Mouse (Mus musculus): ENCODE data around the gene Zdhhc4. TPM values are rescaled to one million over a fixed set of nuclear protein-coding genes. Genes with fewer than 3 reads are reported as not detected.

The Zdhhc4 gene
- 66.5 TPM for polyA plus RNA-seq (2014; fragmentation: Illumina TruSeq; extraction: RNeasy Lipid Tissue Mini Kit (QIAGEN cat#74804); ENCODE audit: low read depth, low replicate concordance)

GRCm38 (mm10) chr5:143328690-143329495 is at the start of gene Zdhhc4:
Gene Zdhhc4 (minus strand): TSS chr5:143329256.

GRCm38 (mm10) chr5:143356686-143357388 is 27.8 kb upstream of the Zdhhc4 start, which contains the start of gene Grid2ip:
Gene Grid2ip (plus strand): TSS chr5:143357338.

GRCm38 (mm10) chr5:143314730-143315513 is 14.1 kb downstream of the Zdhhc4 start, which contains the start of gene E130309D02Rik:
Gene E130309D02Rik (minus strand): TSS chr5:143315360.

GRCm38 (mm10) chr5:143293404-143293803 is 35.7 kb downstream of the Zdhhc4 start, which contains the start of gene Zfp853:
Gene Zfp853 (minus strand): TSS chr5:143293623.

GRCm38 (mm10) chr5:143269363-143270150 is 59.5 kb downstream of the Zdhhc4 start, which contains the start of gene Zfp316:
Gene Zfp316 (minus strand): TSS chr5:143270022.

Other genes with a start within 250 kb of the Zdhhc4 start
- 22.1 TPM for gene Rnf216, start 216.3 kb downstream of the Zdhhc4 start, polyA plus RNA-seq (2014; fragmentation: Illumina TruSeq; extraction: RNeasy Lipid Tissue Mini Kit (QIAGEN cat#74804); ENCODE audit: low read depth, low replicate concordance)
- gene Olfr718-ps1, start 181.7 kb downstream of the Zdhhc4 start, polyA plus RNA-seq (2014; fragmentation: Illumina TruSeq; extraction: RNeasy Lipid Tissue Mini Kit (QIAGEN cat#74804); ENCODE audit: low read depth, low replicate concordance): not detected
- gene Rbak, start 148.5 kb downstream of the Zdhhc4 start, polyA plus RNA-seq (2014; fragmentation: Illumina TruSeq; extraction: RNeasy Lipid Tissue Mini Kit (QIAGEN cat#74804); ENCODE audit: low read depth, low replicate concordance): 9.7 TPM
- gene Spdye4b, start 148.2 kb downstream of the Zdhhc4 start, polyA plus RNA-seq (2014; fragmentation: Illumina TruSeq; extraction: RNeasy Lipid Tissue Mini Kit (QIAGEN cat#74804); ENCODE audit: low read depth, low replicate concordance): 0.63 TPM
- gene Spdye4a, start 102.4 kb downstream of the Zdhhc4 start, polyA plus RNA-seq (2014; fragmentation: Illumina TruSeq; extraction: RNeasy Lipid Tissue Mini Kit (QIAGEN cat#74804); ENCODE audit: low read depth, low replicate concordance): 0.47 TPM
- gene Zfp12, start 94.1 kb downstream of the Zdhhc4 start, polyA plus RNA-seq (2014; fragmentation: Illumina TruSeq; extraction: RNeasy Lipid Tissue Mini Kit (QIAGEN cat#74804); ENCODE audit: low read depth, low replicate concordance): 9.4 TPM
- 8.1 TPM for gene Zfp316, start 59.2 kb downstream of the Zdhhc4 start, polyA plus RNA-seq (2014; fragmentation: Illumina TruSeq; extraction: RNeasy Lipid Tissue Mini Kit (QIAGEN cat#74804); ENCODE audit: low read depth, low replicate concordance)
- gene Zfp853, start 35.6 kb downstream of the Zdhhc4 start, polyA plus RNA-seq (2014; fragmentation: Illumina TruSeq; extraction: RNeasy Lipid Tissue Mini Kit (QIAGEN cat#74804); ENCODE audit: low read depth, low replicate concordance): 0.24 TPM
- gene E130309D02Rik, start 13.9 kb downstream of the Zdhhc4 start, polyA plus RNA-seq (2014; fragmentation: Illumina TruSeq; extraction: RNeasy Lipid Tissue Mini Kit (QIAGEN cat#74804); ENCODE audit: low read depth, low replicate concordance): 14.0 TPM
- gene Grid2ip, start 28.1 kb upstream of the Zdhhc4 start, polyA plus RNA-seq (2014; fragmentation: Illumina TruSeq; extraction: RNeasy Lipid Tissue Mini Kit (QIAGEN cat#74804); ENCODE audit: low read depth, low replicate concordance): not detected
- 95.5 TPM for gene Kdelr2, start 74.6 kb upstream of the Zdhhc4 start, polyA plus RNA-seq (2014; fragmentation: Illumina TruSeq; extraction: RNeasy Lipid Tissue Mini Kit (QIAGEN cat#74804); ENCODE audit: low read depth, low replicate concordance)
- gene Daglb, start 135.3 kb upstream of the Zdhhc4 start, polyA plus RNA-seq (2014; fragmentation: Illumina TruSeq; extraction: RNeasy Lipid Tissue Mini Kit (QIAGEN cat#74804); ENCODE audit: low read depth, low replicate concordance): 8.3 TPM
- 290 TPM for gene Rac1, start 198.8 kb upstream of the Zdhhc4 start, polyA plus RNA-seq (2014; fragmentation: Illumina TruSeq; extraction: RNeasy Lipid Tissue Mini Kit (QIAGEN cat#74804); ENCODE audit: low read depth, low replicate concordance)

All from adipose tissue, adult 10 weeks (tissue).